Mouse (Mus musculus) forebrain, embryonic 14.5 days (tissue): ENCODE data around the gene Smarca4. TPM values are rescaled to one million over a fixed set of nuclear protein-coding genes. Genes with fewer than 3 reads are reported as not detected.
"Not testable (repeated sequence)": the region's sequence is repeated elsewhere in the genome, so short reads cannot be mapped to it uniquely, and the experiment has no call there.

Source experiments
- ATAC-seq: fragments of 200-750 bp; cut with Nextera tagmentation; 2 replicates; pipeline ENCODE4 v1.8.0; 2017; ENCODE audit warnings: mild to moderate bottlenecking, moderate library complexity
- DNase-seq: peaks from one replicate; pipeline ENCODE4 v3.0.0-alpha.2; 2015; ENCODE audit warnings: low spot score
- H3K27ac ChIP-seq: fragments of 300-500 bp; sonication (generic); 2 replicates; pipeline ENCODE4 v1.5.1; 2014; ENCODE audit warnings: low read depth, mild to moderate bottlenecking, control low read depth, low read length, moderate library complexity
- H3K27me3 ChIP-seq: fragments of 300-500 bp; sonication (generic); replicated peaks from 2 replicates; pipeline ENCODE4 v1.6.1; 2014; ENCODE audit warnings: low read length, control low read depth, mixed read lengths; ENCODE audit not compliant: control insufficient read depth, insufficient read depth
- H3K36me3 ChIP-seq: fragments of 300-500 bp; sonication (generic); 2 replicates; pipeline ENCODE4 v1.6.1; 2014; ENCODE audit warnings: low read length, control low read depth; ENCODE audit not compliant: control insufficient read depth, insufficient read depth
- H3K4me1 ChIP-seq: fragments of 300-500 bp; sonication (generic); 2 replicates; pipeline ENCODE4 v1.6.1; 2014; ENCODE audit warnings: antibody characterized with exemption, low read length, control low read depth; ENCODE audit not compliant: control insufficient read depth, insufficient read depth
- H3K4me2 ChIP-seq: fragments of 300-500 bp; sonication (generic); 2 replicates; pipeline ENCODE4 v1.6.1; 2014; ENCODE audit warnings: mild to moderate bottlenecking, control low read depth, low read length
- H3K4me3 ChIP-seq: fragments of 300-500 bp; sonication (generic); 2 replicates; pipeline ENCODE4 v1.5.1; 2014; ENCODE audit warnings: low read depth, low read length, control low read depth
- H3K9ac ChIP-seq: fragments of 300-500 bp; sonication (generic); 2 replicates; pipeline ENCODE4 v1.6.1; 2014; ENCODE audit warnings: mild to moderate bottlenecking, low read length, control low read depth, moderate library complexity
- H3K9me3 ChIP-seq: fragments of 300-500 bp; sonication (generic); replicated peaks from 2 replicates; pipeline ENCODE4 v1.6.1; 2016; ENCODE audit warnings: low read length, control low read depth, mixed read lengths; ENCODE audit not compliant: control insufficient read depth
- WGBS: fragments of 180-500 bp; shearing (Covaris S2); extraction: QIAGEN DNeasy Blood & Tissue Kit; methylation state at CpG from one replicate; pipeline ENCODE4 v1.1.7; 2014; 5-methylcytosine and 5-hydroxymethylcytosine counted together
- polyA plus RNA-seq: library from polyadenylated mRNA; unstranded; fragments of >200 nt; fragmentation: Nextera tagmentation; extraction: Ambion mirVana; gene quantifications from 2 replicates; pipeline ENCODE4 v1.2.1, GENCODE M21; 2014

The Smarca4 gene
- polyA plus RNA-seq, 1 experiment from 2014 or later = 128 TPM

DNA sequence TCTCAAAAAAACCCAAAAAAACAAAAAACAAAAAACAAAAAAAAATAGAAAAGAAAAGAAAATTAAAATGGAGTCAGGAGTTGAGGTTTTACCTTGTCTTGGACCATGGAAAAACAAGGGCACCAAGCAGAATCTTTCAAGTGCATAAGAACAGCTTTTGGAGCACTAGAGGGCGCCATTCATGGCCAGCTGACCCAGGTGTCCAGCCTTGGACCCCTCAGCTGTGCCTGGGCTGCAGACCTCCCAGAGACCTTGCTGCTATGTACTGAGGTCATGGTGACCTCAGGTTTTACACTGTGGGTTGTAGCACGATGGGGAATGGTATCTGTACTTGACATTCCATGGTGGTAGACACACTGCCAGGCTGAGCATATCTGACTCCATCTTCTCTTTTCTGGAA lies 75.9 kb downstream of the Smarca4 start:
- H3K36me3 ChIP-seq = peaks cover 91% of the 10 kb centered on the region
- no peaks in the 10 kb centered on the region for H3K9me3 ChIP-seq
- H3K27me3 ChIP-seq = no peaks in the 10 kb centered on the region
- no peak overlapping the region for H3K4me3 ChIP-seq
- no peak overlapping the region for H3K4me2 ChIP-seq
- H3K9ac ChIP-seq = no peak overlapping the region
- no peaks in the 10 kb centered on the region for H3K4me1 ChIP-seq
- no peak for ATAC-seq
- DNase-seq = peak; percentile 29
- H3K27ac ChIP-seq = no peak overlapping the region
- WGBS = 57% methylated on average over 2 of the region's 2 CpGs

GRCm38 (mm10) chr9:21692491-21692890 lies 76.5 kb downstream of the Smarca4 start:
- Histone ChIP-seq H3K9me3 (no peaks in the 10 kb centered on the region), H3K36me3 (peaks cover 91% of the 10 kb centered on the region), H3K4me2 (no peak overlapping the region), H3K4me3 (no peak overlapping the region), H3K27ac (no peak overlapping the region), H3K27me3 (no peaks in the 10 kb centered on the region), H3K4me1 (no peaks in the 10 kb centered on the region), H3K9ac (no peak overlapping the region)
- 100% methylated on average over 4 of the region's 4 CpGs for WGBS
- ATAC-seq (no peak), DNase-seq (no peak)

DNA sequence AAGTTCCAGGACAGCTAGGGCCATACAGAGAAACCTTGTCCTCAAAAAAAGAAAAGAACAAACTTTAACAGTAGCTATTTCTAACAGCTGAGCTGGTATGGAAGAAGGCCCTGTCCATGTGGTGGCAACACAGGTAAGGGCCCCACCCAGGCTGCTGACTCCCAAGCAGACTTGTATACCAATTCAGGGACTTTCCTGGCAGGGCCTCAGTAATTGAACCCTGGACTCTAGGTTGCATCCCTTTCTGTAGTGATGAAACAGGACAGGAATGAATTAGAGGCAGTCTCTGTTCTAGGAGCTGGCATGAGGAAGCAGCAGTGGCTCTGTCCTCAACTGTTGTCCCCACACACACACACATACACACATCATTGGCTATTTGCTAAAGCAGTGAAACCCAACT lies 78.1 kb downstream of the Smarca4 start:
- H3K4me3 ChIP-seq = no peak overlapping the region
- H3K9me3 ChIP-seq = no peaks in the 10 kb centered on the region
- H3K4me2 ChIP-seq = no peak overlapping the region
- ATAC-seq (no peak), DNase-seq (no peak)
- no peaks in the 10 kb centered on the region for H3K27me3 ChIP-seq
- no peaks in the 10 kb centered on the region for H3K4me1 ChIP-seq
- H3K9ac ChIP-seq = no peak overlapping the region
- peaks cover 85% of the 10 kb centered on the region for H3K36me3 ChIP-seq
- H3K27ac ChIP-seq = no peak overlapping the region

GRCm38 (mm10) chr9:21695229-21695792 lies 79.3 kb downstream of the Smarca4 start:
- no peaks in the 10 kb centered on the region for H3K27me3 ChIP-seq
- no peak overlapping the region for H3K27ac ChIP-seq
- no peak for DNase-seq
- ATAC-seq = no peak
- WGBS = 94% methylated on average over 5 of the region's 5 CpGs
- no peak overlapping the region for H3K9ac ChIP-seq
- no peak overlapping the region for H3K4me3 ChIP-seq
- peaks cover 87% of the 10 kb centered on the region for H3K36me3 ChIP-seq
- H3K4me2 ChIP-seq = no peak overlapping the region
- no peaks in the 10 kb centered on the region for H3K9me3 ChIP-seq
- no peaks in the 10 kb centered on the region for H3K4me1 ChIP-seq

DNA sequence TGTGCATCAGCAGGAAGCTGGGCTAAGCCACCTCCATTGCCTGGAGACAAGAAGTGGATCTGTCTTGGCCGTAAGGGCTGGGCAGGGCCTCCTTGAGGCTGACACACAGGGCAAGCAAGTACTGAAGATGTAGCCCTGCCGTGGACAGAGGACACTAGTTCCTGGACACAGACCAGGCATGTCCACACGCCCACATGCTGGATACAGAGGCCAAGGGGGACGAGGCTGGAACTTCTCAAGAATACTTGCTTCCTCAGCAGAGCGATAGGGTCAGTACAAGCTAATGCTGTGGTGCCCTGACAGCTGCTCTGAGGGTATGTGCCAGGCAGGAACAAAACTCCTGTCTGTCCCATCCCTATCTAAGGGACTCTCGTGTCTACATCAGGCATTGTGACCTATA lies 81.2 kb downstream of the Smarca4 start:
- Histone ChIP-seq H3K4me2 (no peak overlapping the region), H3K27ac (no peak overlapping the region), H3K4me3 (no peak overlapping the region), H3K27me3 (no peaks in the 10 kb centered on the region), H3K9me3 (no peaks in the 10 kb centered on the region), H3K4me1 (no peaks in the 10 kb centered on the region), H3K9ac (no peak overlapping the region), H3K36me3 (peaks cover 89% of the 10 kb centered on the region)
- DNase-seq = no peak
- WGBS = 87% methylated on average over 6 of the region's 6 CpGs
- no peak for ATAC-seq

- 85% methylated on average over 6 of the region's 6 CpGs for WGBS
- H3K9ac ChIP-seq, H3K27ac ChIP-seq, DNase-seq, H3K27me3 ChIP-seq, H3K4me1 ChIP-seq, H3K4me2 ChIP-seq, H3K4me3 ChIP-seq, H3K9me3 ChIP-seq, ATAC-seq: not testable (repeated sequence)
- H3K36me3 ChIP-seq = peaks cover 90% of the 10 kb centered on the region
These were observed 83.3 kb downstream of the Smarca4 start for GRCm38 (mm10) chr9:21699280-21699679.

DNA sequence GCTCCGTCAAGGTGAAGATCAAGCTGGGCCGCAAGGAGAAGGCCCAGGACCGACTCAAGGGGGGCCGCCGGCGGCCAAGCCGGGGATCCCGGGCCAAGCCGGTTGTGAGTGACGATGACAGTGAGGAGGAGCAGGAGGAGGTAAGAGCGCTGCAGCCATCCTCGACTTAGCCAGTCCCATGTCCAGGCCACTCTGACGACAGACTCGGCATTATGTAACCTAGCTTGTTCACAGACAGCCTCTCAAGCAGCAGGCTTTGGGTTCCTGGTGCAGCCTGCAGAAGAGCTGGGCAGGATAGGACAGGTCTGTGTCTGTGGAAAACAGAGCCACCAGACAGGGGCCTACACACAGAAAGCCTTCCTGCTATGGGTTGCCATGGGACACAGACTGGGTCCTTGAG lies 85.1 kb downstream of the Smarca4 start:
- no peak for ATAC-seq
- Histone ChIP-seq H3K4me1 (no peaks in the 10 kb centered on the region), H3K27me3 (no peaks in the 10 kb centered on the region), H3K9ac (no peak overlapping the region), H3K9me3 (no peaks in the 10 kb centered on the region), H3K36me3 (peaks cover 91% of the 10 kb centered on the region), H3K27ac (no peak overlapping the region), H3K4me2 (no peak overlapping the region), H3K4me3 (no peak overlapping the region)
- 96% methylated on average over 14 of the region's 14 CpGs for WGBS
- DNase-seq = no peak

- ATAC-seq (no peak), DNase-seq (no peak)
- WGBS = 95% methylated on average over 7 of the region's 7 CpGs
- Histone ChIP-seq H3K9me3 (no peaks in the 10 kb centered on the region), H3K27me3 (no peaks in the 10 kb centered on the region), H3K4me3 (no peak overlapping the region), H3K9ac (no peak overlapping the region), H3K4me2 (no peak overlapping the region), H3K27ac (no peak overlapping the region), H3K4me1 (no peaks in the 10 kb centered on the region), H3K36me3 (peaks cover 98% of the 10 kb centered on the region)
These were observed 87.5 kb downstream of the Smarca4 start for GRCm38 (mm10) chr9:21703494-21703893.

DNA sequence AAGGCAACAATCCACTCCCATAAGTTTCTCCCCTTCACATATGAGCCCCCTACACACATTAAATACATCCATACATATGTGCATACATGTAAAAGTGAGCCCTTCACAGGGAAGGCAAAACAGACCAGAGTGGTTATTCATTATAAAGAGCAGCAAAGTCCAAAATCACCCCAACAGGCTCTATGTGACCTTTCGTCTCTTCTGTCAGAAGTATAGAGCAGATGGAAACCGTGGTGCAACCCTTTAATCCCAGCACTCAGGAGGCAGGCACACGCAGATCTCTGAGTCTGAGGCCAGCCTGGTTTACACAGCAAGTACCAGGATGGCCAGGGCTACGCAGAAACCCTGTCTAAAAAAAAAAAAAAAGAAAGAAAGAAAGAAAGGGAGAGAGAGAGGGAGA lies 90.1 kb downstream of the Smarca4 start:
- Histone ChIP-seq H3K9ac (no peak overlapping the region), H3K27ac (no peak overlapping the region), H3K36me3 (peaks cover 73% of the 10 kb centered on the region), H3K9me3 (no peaks in the 10 kb centered on the region), H3K4me1 (no peaks in the 10 kb centered on the region), H3K27me3 (no peaks in the 10 kb centered on the region), H3K4me3 (no peak overlapping the region), H3K4me2 (no peak overlapping the region)
- no peak for DNase-seq
- no peak for ATAC-seq
- WGBS = 86% methylated on average over 4 of the region's 4 CpGs
